Mouse (Mus musculus) right cerebral cortex, adult 2 months (tissue): ENCODE measurements at regions not wholly inside any gene's neighbourhood (a gene's known extent, or its start where the extent isn't known, plus 50 kb on each side); places are given as distances from the start of the nearest gene placed in this dataset.

Experiments
- DNase-seq, 2 experiments: peaks; one replicate each; pipeline ENCODE4 v3.0.0; 2021 to 2022; ENCODE audit warnings: low spot score in 2 of 2

GRCm38 (mm10) chr1:186444701-186445131, 261.1 kb downstream of the Tgfb2 start:
- no peak for DNase-seq

GRCm38 (mm10) chr1:186442160-186442559, 263.6 kb downstream of the Tgfb2 start:
- DNase-seq: no peak

GRCm38 (mm10) chr1:186435336-186435972, 270.3 kb downstream of the Tgfb2 start:
- DNase-seq: no peak

- peak in 1 of 2 experiments; percentile 18 for DNase-seq
Measured at GRCm38 (mm10) chr1:186434782-186435181, 271.0 kb downstream of the Tgfb2 start.

GRCm38 (mm10) chr1:186434007-186434406, 271.8 kb downstream of the Tgfb2 start:
- no peak for DNase-seq

- peak in 1 of 2 experiments; percentile 12 for DNase-seq
Measured at GRCm38 (mm10) chr1:186433169-186433665, 272.6 kb downstream of the Tgfb2 start.

GRCm38 (mm10) chr1:186425421-186425820, 280.4 kb downstream of the Tgfb2 start:
- no peak for DNase-seq

GRCm38 (mm10) chr1:186424084-186424483, 281.7 kb downstream of the Tgfb2 start:
- DNase-seq: no peak

- no peak for DNase-seq
Measured at GRCm38 (mm10) chr1:186417101-186417500, 288.7 kb downstream of the Tgfb2 start.

GRCm38 (mm10) chr1:186415321-186415720, 290.5 kb downstream of the Tgfb2 start:
- DNase-seq: no peak

- no peak for DNase-seq
Measured at GRCm38 (mm10) chr1:186413886-186414245, 291.9 kb downstream of the Tgfb2 start.

- DNase-seq: peak; percentile 48 to 53
Measured at GRCm38 (mm10) chr1:186413064-186413885, 292.5 kb downstream of the Tgfb2 start.

- no peak for DNase-seq
Measured at GRCm38 (mm10) chr1:186412296-186412695, 293.5 kb downstream of the Tgfb2 start.

- no peak for DNase-seq
Measured at GRCm38 (mm10) chr1:186408986-186409441, 291.9 kb upstream of the Lyplal1 start.

- no peak for DNase-seq
Measured at GRCm38 (mm10) chr1:186407656-186408055, 290.5 kb upstream of the Lyplal1 start.

GRCm38 (mm10) chr1:186405693-186406092, 288.6 kb upstream of the Lyplal1 start:
- DNase-seq: no peak

GRCm38 (mm10) chr1:186399762-186400161, 282.7 kb upstream of the Lyplal1 start:
- DNase-seq: no peak

- DNase-seq: peak; percentile 5 to 17
Measured at GRCm38 (mm10) chr1:186393005-186393404, 275.9 kb upstream of the Lyplal1 start.

GRCm38 (mm10) chr1:186384440-186384839, 267.3 kb upstream of the Lyplal1 start:
- DNase-seq: no peak

GRCm38 (mm10) chr1:186383453-186383852, 266.3 kb upstream of the Lyplal1 start:
- no peak for DNase-seq

GRCm38 (mm10) chr1:186383006-186383405, 265.9 kb upstream of the Lyplal1 start:
- DNase-seq: no peak

- DNase-seq: no peak
Measured at GRCm38 (mm10) chr1:186379938-186380847, 263.1 kb upstream of the Lyplal1 start.
